Mouse (Mus musculus) lung, postnatal 10 days (tissue): ENCODE measurements at regions not wholly inside any gene's neighbourhood (a gene's known extent, or its start where the extent isn't known, plus 50 kb on each side); places are given as distances from the start of the nearest gene placed in this dataset.

Experiments
- DNase-seq: peaks from one replicate; pipeline ENCODE4 v3.0.0; 2021

GRCm38 (mm10) chr5:37980692-37981091 is 57.9 kb upstream of the Stx18 start:
- no peak for DNase-seq

- DNase-seq, result no peak
Observed at GRCm38 (mm10) chr5:37976943-37977434, 61.6 kb upstream of the Stx18 start.

DNA sequence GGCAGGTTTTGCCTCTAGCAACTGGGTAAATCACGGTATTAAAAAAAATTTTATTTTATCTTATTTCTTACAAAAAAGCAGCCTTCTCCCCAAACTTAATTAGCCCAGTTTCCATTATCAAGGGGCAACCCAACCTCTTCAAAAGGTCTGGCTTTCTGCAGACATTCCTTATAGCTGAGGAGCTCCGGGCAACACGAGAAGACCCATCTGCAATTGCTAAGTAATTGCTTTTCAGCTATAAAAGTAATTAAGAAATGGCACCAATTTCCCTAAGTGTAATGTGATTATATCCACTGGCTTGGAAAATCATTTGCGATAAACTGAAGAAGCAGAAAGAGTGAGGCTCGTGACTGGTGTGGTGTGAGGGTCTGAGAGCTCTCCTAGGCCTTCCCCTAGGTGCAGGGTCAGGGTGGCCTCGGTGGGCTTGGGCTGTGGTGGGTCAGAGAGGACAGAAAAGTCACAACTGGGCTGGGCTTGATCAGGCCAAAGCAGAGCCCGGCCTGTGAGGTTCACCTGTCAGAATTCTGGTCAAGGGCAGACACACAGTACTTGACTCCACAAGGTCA is 65.5 kb upstream of the Stx18 start:
- DNase-seq, result no peak

DNA sequence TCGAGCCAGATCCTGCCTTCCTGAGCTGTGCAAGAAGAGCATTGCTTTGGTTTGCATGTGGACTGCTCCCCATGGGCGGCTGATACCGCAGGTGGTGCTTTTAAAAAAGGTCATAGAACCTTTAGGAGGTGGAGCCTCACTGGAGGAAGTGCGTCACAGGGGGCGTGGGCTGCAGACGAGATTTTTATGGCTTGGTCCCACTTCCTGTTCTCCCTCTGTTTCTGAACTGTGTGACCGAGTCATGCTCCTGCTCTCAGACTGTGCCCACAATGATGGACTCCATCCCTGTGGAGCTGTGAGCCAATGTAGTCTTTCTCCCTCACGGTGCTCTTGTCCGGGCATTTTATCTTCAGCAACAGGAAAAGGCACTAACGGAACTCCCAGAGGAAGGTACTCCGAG is 66.8 kb upstream of the Stx18 start:
- DNase-seq, result no peak

DNA sequence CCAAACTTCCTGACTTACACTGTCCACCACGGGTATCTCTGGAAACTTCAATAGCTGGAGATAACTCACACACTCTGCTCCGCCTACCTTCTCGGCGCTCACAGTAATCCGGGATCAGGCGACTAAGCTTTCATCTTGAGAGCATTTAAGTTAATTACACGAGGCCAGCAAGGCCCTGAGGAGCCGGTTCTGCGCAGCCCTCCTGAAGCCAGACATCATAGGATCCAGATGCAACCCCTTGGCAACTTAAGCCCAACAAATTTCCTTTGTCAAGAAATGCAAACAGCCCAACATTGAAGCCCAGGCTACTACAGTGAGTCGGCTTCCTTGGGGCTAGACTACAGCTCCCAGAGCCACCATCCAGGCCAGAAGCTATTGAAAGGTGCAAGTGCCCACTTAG is 69.9 kb upstream of the Stx18 start:
- DNase-seq, result no peak

DNA sequence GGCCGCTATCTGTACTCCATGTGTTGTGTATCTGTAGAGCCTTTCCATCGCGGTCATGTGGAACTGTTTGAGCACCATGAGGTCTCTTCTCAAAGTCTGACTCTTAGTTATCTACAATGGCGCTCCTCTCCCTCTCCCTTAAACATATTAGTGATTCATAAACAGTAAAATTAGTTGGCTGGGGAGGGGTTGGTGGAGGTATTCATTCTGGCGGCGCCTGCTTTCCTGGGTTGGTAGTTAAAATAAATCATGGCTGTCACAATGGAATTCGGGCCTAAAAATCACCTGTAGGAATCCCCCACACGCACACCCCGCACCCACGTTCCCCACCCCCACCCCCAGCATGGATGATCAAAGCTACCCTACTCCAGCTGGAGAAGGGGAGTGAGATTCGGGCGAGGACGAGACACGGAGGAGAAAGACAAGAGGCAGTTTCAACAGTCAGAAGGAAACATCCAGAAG is 70.6 kb upstream of the Stx18 start:
- no peak for DNase-seq

DNA sequence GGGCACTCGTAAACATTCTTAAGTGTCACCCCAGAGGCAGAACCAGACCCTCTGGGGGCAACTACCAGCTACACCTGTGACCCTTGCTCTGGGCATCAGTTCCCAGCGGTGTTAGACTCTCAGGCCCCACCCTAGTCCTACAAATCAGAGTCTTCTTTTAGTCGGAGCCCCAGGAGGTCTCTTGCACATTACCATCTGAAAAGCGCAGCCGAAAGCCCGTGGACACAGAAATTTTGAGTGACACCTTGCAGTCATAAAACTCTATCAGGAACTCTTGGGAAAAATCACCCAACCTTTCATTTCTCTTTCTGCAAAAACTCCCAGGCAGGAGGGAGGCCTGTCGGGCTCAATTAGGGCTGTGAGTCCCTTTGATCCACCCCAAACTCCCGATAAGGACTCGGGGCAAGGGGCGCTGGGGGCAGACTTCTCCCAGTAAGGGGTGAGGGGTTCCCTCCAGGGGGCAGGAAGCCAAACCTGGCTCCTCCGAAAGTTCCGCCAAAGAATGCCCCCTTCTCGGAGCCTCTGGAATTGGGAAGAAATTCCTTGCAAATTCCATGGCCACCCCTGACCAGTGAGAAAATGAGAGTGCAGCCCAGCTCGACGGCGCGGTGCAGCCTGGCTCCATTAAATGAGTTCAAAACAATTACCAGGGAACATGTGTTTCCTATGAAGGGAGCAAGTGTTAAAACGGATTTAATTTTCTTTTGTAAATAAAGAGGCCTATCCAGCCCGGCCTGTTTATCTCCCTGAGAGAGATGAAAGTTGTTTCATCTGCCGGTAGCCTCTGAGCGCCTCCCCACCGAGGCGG is 71.2 kb upstream of the Stx18 start:
- no peak for DNase-seq

DNA sequence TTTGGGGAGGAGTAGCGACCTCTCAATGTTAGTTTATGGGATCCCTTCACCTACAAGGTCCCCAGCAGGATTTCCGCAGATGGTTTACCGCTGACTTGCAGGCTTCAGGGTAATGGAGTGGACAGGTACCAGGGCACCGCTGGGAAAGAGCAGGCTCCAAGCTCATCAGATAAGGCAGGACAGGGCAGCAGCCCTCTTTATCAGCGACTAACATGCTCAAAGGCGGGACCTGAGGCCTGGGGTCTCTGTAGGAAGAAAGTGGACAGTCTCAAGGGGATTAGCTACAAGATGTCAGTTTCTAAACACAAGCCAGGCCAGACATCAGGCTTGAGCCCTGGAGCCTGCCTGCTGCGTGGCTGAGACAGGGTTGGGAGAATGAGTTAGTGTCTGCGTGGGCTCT is 74.9 kb upstream of the Stx18 start:
- DNase-seq, result no peak

DNA sequence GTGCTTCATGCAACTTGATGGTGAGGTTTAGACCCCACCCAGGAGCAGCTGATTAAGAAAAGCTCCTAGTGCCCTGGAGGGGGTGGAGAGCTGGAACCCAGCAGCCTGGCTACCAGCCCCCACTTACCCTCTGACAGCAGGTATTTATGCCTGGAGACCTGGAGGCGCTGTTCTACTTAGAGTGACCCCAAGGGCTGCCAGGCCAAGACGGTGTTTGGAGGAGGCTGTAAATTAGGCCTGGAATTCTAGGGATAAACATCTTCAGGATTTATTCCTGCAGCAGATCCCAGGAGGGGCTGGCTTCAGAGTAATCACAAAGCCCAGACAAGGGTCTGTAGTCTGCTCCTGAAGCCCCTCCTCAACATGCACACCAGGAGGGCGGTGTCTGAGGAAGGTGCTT is 76.0 kb upstream of the Stx18 start:
- no peak for DNase-seq

DNA sequence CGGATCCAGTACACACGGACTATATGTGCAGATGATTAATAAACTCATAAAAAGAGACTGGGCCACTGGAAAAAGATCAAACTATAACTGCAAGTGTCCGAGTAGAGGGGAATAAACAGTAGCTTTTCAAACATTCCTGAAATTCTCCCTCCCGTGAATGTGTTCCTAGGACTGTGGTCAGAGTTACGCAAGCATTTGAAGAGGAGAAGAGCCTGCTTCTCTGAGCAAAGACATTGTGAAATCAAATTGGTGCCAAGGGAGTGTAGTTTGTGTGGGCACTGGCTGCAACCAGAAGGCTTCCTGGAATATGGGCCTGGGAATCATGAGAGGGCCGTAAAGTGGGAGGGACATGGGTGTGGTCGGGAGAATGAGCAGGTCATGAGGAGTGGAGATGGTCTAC is 78.3 kb upstream of the Stx18 start:
- DNase-seq, result peak; percentile 33

- DNase-seq, result peak; percentile 14
Observed at GRCm38 (mm10) chr5:37952096-37952495, 86.4 kb upstream of the Stx18 start.

DNA sequence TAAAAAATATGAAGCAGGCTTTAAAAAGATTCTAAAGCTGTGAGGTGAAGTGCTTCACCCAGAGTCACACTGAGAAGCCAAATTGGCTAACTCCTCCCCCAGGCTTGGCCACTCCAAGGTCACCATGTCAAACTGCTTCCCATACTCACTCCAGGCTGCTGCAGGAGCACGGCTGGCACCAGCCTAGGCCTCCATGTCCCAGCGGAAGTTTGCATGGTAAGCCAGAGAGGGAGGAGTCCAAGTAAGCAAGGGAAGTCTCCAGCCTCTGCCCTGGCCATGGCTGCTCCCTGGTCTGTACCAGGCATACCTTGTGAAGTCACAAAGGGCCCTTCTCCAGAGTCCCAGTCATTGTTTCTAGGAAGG is 105.8 kb upstream of the Stx18 start:
- peak; percentile 11 for DNase-seq

- DNase-seq, result peak; percentile 17
Observed at GRCm38 (mm10) chr5:37932086-37932759, 106.3 kb upstream of the Stx18 start.

DNA sequence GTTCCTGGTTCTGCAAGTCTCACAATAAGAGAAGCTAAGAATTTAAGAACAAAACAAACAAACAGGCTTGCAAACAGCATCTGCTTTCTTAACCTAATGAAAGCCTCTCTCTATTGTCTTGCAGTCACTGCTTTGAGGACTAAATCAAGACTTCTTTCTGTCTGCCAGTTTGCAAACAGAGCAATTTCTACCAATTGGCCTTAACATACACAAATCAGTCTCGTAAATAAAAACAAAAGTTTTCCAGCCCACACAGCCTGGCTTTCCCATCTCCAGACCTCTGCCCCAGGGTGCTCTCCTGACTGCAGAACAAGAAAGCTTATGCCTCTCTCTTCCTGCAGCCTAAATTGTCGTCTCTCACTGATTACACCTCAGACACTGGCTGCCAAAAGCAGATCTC is 96.1 kb upstream of the Msx1 start:
- no peak for DNase-seq

DNA sequence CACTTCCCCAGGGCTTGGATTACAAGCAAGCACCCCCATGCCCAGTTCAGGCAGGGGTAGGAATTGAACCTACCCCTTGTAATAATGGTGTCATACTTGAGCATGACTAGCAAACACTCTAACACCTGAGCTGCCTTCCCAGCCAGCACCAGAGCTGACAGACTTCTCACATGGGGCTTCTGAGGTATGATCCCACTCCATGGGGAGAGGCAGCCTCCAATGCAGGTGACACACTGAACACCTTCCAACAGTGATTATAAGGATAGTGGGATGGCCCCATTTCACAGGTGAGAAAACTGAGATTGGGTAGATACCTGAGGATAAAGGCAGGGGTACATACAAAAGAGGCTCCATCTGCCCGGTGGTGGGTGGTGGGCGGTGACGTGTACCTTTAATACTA is 94.7 kb upstream of the Msx1 start:
- DNase-seq, result no peak

- no peak for DNase-seq
Observed at GRCm38 (mm10) chr5:37918001-37918707, 93.8 kb upstream of the Msx1 start.

DNA sequence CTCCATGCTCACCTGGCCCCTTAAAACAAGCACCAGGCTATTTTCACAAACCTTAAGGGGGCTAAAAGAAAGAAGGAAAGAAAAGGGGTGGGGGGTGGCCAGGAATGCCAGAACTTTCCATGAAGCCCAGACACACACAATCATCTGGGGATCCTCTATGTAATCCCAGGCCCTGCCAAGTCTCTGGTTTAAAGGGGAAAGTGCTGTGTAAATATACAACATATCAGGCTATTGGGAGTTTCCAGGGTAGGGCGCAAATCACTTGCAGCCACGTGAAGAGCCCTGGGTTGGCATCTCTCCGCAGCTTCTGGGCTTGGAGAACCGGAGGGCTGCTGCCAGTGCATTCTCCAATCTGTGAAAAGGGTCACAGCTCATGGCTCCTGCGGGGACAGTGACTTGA is 92.8 kb upstream of the Msx1 start:
- DNase-seq, result no peak

GRCm38 (mm10) chr5:37904683-37905352 is 80.4 kb upstream of the Msx1 start:
- peak; percentile 28 for DNase-seq

- no peak for DNase-seq
Observed at GRCm38 (mm10) chr5:37903861-37904260, 79.5 kb upstream of the Msx1 start.

DNA sequence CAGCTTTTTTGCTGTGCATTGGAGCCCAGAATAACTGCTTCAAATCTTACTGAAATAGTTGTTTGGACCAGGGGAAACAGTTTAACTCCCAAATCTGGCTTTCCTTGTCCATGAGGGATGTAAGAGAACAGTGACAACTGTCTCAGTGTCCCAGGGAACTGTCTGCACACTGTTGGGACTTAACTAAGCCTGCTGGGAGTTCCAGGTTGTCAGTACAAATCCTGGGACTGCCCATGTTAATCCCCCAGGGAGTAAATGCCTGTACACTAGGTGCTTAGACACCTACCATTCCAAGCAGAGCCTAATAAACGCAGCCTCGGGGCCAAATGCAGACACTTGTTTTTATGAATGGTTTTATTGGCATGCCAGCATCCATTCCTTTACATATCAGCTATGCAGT is 78.4 kb upstream of the Msx1 start:
- no peak for DNase-seq

GRCm38 (mm10) chr5:37901861-37902291 is 77.5 kb upstream of the Msx1 start:
- no peak for DNase-seq

DNA sequence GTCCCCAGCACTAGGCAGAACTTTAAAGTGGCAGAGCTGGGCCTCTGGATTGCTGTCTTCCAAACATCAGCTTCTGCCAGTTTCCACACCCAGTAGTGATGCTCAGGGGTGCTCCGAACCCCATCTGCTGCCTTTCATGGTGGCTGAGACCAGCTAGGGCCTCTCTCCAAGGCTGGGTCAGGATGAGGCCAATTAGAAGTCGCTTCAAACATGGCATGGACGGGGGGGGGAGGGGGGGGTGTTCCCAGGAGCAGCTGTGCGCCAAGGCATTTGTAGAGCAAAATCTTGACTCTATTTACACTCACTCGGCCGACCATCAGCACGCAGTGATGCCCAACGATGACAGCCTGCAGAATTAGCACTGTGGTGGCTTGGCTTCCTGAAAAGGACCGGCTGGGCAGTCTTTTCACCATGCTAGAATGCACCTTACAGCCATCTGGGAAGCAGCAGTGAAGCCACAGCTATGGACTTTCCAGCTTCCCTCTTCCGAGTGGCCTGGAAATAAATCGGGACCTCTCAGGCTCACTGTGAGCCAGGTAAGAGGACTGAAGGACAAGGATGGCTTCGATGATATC is 73.7 kb upstream of the Msx1 start:
- no peak for DNase-seq
